Mouse (Mus musculus) embryonic fibroblast, embryonic 13.5 days (primary cell): Measurements from ENCODE around the gene Myrip. TPM values are rescaled to one million over a fixed set of nuclear protein-coding genes. Genes with fewer than 3 reads are reported as not detected.
"Not testable (repeated sequence)": the region's sequence is repeated elsewhere in the genome, so short reads cannot be mapped to it uniquely, and the experiment has no call there.

Source experiments
- H3K27ac ChIP-seq: 2 replicates; pipeline ENCODE4 v1.5.1; 2012; ENCODE audit warnings: low read length, control low read depth, inconsistent platforms; ENCODE audit not compliant: insufficient read depth
- H3K4me1 ChIP-seq: 2 replicates; pipeline ENCODE4 v1.6.1; 2011; ENCODE audit warnings: low read length; ENCODE audit not compliant: control insufficient read depth, insufficient read depth
- H3K4me3 ChIP-seq: 2 replicates; pipeline ENCODE4 v1.5.1; 2011; ENCODE audit warnings: mild to moderate bottlenecking, control low read depth, low read length; ENCODE audit not compliant: insufficient read depth
- CTCF ChIP-seq: IDR thresholded peaks from 2 replicates; pipeline ENCODE4 v1.5.1; 2011; ENCODE audit warnings: mild to moderate bottlenecking, control low read depth, low read length, moderate library complexity, borderline replicate concordance; ENCODE audit not compliant: insufficient read depth
- POLR2A ChIP-seq: IDR thresholded peaks from 2 replicates; pipeline ENCODE4 v1.6.1; 2011; ENCODE audit warnings: low read depth, mild to moderate bottlenecking, control low read depth, low read length, moderate library complexity
- polyA plus RNA-seq: library from polyadenylated mRNA; stranded (reverse); fragments of >200 nt; gene quantifications from 2 replicates; pipeline ENCODE4 v1.2.4, GENCODE M21; 2011; ENCODE audit warnings: low read depth; ENCODE audit not compliant: missing spikeins, insufficient read length

Gene Myrip
- polyA plus RNA-seq, 1 experiment: not detected

DNA sequence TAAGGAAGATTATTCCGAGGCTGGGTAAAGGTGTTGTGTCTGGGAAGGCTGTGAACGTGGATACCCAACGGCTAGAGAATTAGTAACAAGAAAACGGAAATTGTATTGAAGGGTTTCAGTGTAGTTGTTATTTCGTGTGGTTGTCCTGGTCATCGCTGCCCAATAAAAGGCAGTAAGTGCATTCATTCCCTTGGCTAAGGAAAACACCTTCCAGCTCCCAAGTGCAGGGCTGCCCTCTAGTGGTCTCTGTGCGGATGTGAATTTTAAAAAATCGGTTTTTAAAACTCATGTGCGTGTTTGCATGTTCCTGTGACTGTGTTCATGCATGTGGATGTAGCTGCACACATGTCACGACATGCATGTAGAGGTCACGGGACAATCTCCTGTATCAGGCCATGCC lies 76.4 kb downstream of the Myrip start:
- Histone ChIP-seq H3K27ac (no peak overlapping the region), H3K4me3 (no peak overlapping the region), H3K4me1 (no peaks in the 10 kb centered on the region)
- TF ChIP-seq POLR2A (no peak), CTCF (peak; percentile 62; the same call in 1 of the 2 replicates)

DNA sequence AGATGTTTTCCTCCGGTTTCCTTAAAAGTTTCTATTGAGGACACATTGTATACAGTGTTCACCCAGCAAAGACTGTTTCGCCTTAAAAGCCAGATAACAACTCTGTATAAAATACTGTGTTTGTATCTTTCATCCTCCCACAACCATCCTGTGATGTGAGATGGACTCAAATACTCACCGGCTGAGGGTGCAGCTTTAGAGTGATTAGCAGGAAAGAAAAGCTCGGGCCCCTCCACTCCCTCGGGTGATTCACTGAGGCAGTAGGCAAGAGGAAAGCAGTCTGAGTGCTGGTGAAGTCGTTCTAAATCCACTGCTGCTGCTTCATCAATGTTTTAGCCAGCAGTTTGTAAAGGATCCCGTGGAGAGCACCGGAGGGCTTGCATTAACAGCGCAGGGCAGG lies 93.9 kb downstream of the Myrip start:
- no peak overlapping the region for H3K27ac ChIP-seq
- H3K4me1 ChIP-seq: no peaks in the 10 kb centered on the region
- H3K4me3 ChIP-seq: no peak overlapping the region
- TF ChIP-seq CTCF (no peak), POLR2A (no peak)

DNA sequence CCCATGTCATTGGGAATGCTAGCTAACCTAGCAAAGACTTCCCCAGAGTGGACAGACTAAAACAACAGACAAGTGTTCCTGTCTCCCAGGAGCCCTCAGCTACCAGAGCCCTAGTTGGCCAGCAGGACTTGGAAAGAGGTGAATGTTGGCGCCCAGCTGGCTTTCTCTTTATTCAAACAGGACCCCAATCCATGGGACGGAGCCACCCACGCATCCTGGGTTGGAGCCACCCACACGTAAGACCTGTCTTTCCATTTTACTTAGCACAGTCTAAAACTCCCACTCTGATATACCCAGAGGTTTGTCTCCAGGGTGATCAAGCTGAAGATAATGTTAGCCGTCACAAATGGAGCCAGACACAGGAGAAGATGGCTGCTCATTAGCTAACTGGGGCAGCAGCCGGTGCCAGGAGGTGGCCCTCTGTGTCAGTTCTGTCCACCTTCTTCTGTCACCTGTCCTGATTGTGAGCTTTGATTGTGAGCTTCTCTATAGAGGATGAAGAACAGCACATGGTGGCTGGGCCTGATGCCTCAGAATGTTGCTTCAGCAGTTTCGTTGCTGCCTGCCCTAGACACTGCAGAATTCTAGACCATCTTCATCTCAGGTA lies 95.4 kb downstream of the Myrip start:
- TF ChIP-seq POLR2A: no peak
- no peak for TF ChIP-seq CTCF
- H3K4me1 ChIP-seq: no peaks in the 10 kb centered on the region

DNA sequence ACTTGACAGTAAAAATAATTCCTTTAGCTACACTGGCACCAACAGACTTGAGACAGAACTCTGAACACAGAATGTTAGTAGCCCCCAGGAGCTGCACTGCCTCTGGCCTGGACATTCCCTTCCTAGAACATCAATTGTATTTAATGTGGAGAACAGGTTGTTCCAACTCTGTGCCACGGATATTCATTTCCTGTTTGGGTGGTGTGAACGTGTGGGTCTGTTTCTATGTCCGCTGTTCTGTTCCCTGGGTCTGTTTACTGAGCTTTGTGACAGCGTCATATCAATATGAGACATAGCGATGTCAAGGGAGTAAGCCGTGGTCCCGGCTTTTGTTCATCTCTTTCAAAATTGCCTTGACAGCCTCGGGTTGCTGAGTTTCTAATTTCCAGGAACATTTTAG lies 97.0 kb downstream of the Myrip start:
- Histone ChIP-seq H3K27ac (no peak overlapping the region), H3K4me3 (no peak overlapping the region), H3K4me1 (no peaks in the 10 kb centered on the region)
- TF ChIP-seq POLR2A (no peak), CTCF (no peak)

More for the DNA sequence above, 95.4 kb downstream of the Myrip start:
- Histone ChIP-seq H3K27ac (no peak overlapping the region), H3K4me3 (no peak overlapping the region)

DNA sequence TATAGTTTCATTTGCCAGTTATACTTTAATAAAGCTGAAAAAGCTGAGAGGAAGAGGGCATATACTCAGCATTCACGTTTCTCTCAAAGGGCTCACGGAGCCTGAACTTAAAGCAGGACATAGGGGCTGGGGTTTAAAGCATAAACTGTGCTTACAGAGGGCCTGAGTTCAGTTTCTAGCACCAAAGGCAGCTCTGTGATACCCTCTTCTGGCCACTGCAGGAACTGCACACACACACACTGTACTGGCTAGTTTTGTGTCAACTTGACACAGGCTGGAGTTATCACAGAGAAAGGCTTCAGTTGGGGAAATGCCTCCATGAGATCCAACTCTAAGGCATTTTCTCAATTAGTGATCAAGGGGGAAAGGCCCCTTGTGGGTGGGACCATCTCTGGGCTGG lies 98.2 kb downstream of the Myrip start:
- not testable (repeated sequence) for H3K27ac ChIP-seq, H3K4me3 ChIP-seq, H3K4me1 ChIP-seq

DNA sequence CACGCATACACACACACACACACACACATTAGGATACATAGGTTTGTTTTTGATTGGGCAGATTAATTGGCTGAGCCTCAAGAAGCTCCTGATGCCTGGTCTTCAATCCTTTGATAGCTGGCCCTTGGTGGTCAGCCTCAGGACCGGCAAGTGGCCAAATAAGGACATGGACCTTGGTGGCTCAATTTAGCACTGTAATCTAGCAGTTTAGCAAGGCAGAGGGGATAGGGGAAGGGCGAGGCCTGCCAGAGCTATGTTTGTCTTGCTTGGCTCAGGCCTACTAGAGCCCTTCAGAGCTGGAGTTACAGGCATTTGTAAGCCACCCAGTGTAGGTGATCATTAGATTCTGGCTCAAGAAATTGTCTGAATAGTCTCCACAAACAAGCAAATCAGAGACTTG lies 101.1 kb downstream of the Myrip start:
- no peak overlapping the region for H3K27ac ChIP-seq
- no peaks in the 10 kb centered on the region for H3K4me1 ChIP-seq
- H3K4me3 ChIP-seq: no peak overlapping the region
- TF ChIP-seq POLR2A: no peak
- TF ChIP-seq CTCF: no peak

DNA sequence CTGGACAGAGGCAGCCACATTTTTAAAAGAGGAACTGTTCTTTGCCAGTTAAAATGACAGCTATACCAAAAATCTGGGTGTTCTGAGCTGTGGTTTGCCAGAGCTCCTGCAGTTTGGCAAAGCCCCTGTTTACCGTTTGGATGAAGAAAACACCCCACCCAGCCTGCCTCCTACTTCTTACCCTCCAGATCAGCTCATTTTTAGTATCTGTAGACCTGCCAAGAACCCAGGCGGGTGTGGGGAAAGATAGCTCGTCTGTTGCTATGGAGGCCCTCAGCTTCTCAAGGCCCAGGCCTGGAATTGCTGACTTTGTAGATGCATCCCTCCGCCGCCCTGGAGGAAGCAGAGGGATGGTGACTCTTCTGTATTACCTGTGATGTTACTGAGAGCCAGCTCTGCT lies 102.3 kb downstream of the Myrip start:
- H3K4me1 ChIP-seq: no peaks in the 10 kb centered on the region
- H3K27ac ChIP-seq: no peak overlapping the region
- H3K4me3 ChIP-seq: no peak overlapping the region
- TF ChIP-seq POLR2A (no peak), CTCF (no peak)

DNA sequence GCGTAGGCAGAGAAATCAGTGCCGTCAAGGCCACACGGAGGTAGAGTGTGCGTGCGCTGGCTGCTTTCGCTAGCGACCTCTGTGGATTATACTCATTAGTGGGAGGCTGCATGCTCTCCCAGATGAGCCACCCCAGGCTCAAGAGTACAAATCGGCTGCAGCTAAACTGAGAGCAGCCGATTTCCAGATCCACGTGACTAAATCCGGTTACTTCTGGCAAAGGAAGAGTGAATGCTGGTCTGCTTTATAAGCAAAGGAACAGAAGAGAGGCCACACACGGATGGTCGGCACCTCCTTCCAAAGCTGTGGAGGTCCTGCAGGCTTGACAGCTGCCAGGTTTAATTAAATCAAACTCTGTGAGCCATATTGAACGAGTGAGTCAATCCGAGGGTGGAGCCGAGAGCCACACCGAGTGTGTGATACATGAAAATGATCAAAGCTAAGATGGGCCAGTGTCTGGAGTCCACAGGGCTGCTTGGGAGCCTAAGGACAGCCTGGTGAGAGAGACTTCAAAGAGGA lies 108.4 kb downstream of the Myrip start:
- Histone ChIP-seq H3K4me3 (no peak overlapping the region), H3K4me1 (no peaks in the 10 kb centered on the region), H3K27ac (no peak overlapping the region)
- TF ChIP-seq CTCF: no peak
- no peak for TF ChIP-seq POLR2A

DNA sequence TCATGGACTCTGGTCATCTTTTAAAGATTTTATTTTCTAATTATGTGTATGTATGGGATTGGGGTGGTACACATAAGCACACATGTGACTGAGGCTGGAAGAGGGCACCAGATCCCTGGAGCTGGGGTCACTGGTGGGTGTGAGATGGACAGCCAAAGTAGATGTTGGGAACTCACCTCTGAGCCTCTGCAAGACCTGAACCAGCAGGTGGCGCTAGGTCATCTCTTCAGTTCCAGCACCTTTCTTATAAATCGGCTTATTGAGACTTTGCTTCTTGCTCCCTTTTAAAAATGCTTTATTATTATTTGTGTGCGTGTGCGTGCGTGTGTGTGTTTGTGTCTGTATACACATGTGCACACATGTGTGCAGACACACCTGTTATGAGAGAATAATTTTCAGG lies 109.1 kb downstream of the Myrip start:
- H3K4me1 ChIP-seq: no peaks in the 10 kb centered on the region
- H3K27ac ChIP-seq: no peak overlapping the region
- TF ChIP-seq CTCF (peak; percentile 68), POLR2A (no peak)
- H3K4me3 ChIP-seq: no peak overlapping the region

DNA sequence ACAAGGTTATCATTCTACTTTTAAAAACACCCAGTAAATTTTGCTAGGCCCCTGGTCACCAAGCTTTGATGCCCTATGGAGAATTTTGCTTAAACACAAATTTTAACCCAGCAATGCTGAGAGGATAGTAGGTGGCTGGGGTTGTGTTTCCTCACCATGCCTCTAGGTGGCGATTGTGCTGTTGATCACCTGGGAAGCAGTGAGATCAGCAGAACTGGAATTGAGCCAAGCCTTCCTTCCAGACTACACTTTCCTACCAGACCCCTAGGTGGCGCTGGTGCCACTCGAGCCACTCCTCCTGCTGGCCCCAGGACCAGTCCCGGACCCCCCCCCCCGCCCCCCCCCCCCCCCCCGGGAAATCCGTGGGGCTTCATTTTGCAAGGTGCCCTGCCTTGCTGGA lies 114.2 kb downstream of the Myrip start:
- TF ChIP-seq POLR2A (no peak), CTCF (peak; percentile 35; the same call in 1 of the 2 replicates)

More for the DNA sequence above, 114.2 kb downstream of the Myrip start:
- no peak overlapping the region for H3K27ac ChIP-seq
- H3K4me1 ChIP-seq: no peaks in the 10 kb centered on the region
- H3K4me3 ChIP-seq: no peak overlapping the region
